Mouse (Mus musculus) embryo, embryonic 10.5 days (tissue): ENCODE results near the gene Mast4.

Experiments used
- DNase-seq: peaks from one replicate; pipeline ENCODE4 v3.0.0-alpha.2; 2015; ENCODE audit warnings: low spot score

Mast4 gene

DNA sequence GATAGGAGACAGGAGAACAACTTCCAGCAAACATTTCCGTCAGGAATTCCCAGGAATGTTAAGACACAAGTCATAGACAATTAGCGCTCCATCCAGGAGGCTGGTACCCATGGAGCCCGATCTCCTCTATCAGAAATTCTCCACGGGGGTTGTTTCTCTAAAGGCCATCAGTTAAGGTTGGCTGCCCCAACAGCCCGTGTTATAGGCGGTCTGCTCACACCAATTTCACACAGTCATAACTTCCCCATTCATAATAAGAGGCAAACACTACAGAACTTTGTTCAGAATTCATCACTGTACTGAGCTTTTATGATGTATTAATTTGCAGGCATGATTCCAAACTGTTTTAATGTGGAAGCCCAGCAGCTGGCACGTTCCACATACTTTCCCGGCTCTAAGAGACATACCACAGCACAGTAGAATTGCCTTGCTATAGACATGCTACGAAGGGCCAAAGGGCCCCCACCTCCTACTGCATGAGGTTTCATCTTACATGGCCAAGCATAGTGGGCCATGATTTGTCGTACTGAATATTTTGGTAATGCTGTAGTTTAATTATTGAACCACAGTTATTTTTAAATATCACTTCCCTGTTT is 19.1 kb downstream of the Mast4 start:
- DNase-seq: no peak

DNA sequence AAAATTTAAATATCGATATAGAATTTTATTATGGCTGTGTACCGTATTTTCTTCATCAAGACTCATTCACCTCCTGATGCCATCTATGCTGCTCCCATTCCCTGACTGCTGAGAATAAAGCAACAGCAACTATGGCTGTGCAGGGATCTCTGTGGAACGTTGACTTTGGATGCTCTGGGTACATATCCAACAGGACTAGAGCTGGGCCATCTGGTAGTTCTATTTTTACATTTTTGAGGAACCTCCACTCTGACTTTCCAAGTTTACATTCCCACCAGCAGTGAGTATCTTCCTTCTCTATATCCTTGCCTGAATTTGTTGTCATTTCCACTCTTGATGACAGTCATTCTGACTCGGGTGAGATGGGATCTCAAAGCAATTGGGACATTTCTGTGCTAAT is 26.0 kb downstream of the Mast4 start:
- DNase-seq: no peak

DNA sequence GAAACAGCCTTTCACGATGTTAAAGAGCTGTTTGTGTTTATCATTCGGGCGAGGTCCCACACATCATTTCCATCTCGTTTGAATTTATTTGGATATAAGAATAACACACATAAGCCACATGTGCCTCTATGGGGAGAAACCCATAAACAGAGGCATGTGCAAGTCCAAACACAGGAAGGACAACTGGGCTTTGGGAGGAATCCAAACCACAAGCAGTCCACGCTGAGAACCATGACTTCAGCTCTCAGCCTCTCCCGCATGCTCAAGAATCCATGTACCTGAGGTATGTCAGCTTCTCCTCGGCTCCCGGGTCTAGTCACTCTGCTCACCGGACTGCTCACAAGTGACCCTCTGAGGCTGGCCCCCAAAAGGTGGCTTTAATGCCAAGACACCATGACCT is 30.5 kb downstream of the Mast4 start:
- no peak for DNase-seq

DNA sequence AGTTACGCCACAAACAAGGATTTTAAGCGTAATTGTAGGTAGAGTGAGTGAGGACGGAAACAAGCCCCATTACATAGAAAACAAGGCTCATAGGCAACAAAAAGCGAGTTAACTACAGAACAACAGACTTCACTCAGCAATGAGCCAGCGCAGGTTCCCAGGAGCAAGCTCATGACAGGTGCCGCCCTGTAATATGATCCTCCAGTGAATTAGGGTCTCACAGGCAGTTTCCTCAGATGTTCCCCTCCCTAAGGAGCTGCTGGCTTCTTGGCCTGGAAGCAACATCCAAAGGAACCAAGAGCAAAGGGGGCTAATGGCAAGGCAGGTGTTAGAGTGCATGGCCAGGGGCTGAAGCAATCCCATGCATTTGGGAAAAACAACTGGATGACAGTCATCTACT is 31.8 kb downstream of the Mast4 start:
- peak; percentile 18 for DNase-seq

DNA sequence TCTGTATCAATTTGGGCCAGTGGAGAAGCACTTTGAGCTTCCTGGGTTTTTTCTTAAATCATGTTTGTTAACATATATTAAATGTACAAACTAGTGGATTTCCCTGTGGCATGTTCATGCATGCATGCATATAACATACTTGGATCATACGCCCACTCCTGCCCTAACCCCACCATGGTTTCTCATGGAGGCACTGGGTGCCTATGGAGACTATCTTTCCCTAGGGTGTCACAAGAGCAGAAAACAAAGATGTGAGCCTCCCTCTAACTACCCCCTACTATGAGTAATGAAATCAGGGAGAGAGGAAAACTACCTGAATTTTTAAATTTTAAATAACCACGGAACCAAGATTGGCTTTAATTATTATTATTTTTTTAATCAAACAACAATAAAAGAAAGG is 32.2 kb downstream of the Mast4 start:
- DNase-seq: no peak

DNA sequence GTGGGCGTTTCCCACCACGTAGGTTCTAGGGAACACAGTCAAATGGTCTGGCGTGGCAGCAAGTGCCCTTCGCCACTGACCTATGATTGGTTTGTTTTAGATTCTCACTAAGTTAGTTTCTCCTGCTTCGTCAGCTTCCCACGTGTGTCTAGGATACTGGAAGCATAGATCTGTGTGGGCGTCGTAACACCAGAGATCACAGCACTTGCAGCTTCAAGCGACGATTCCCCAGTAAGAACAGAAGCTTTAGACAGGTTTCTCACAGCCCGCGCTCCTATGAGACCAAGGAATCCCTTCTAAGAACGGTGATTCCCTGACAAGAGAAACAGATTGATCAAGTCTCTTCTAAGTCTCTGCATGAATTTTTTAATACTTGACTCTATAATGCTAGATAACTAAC is 39.9 kb downstream of the Mast4 start:
- no peak for DNase-seq

DNA sequence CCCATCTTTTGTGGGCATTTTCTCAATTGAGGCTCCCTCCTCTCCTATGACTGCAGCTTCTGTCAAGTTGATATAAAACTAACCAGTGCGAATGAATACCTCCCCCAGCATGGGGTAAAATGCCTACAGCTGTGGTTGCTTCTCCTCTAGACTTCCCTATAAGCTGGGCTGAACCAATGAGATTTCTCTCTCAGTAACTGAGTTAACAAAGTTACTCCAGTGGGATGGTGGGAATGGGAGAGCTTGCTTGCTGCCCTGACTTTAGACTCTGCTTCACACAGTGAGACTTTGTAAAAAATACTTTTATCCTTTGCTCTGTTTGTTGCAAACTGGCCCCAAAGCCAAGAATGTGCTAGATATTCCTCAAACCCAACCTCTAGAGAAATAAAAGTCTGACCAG is 41.2 kb downstream of the Mast4 start:
- DNase-seq: peak; percentile 30

DNA sequence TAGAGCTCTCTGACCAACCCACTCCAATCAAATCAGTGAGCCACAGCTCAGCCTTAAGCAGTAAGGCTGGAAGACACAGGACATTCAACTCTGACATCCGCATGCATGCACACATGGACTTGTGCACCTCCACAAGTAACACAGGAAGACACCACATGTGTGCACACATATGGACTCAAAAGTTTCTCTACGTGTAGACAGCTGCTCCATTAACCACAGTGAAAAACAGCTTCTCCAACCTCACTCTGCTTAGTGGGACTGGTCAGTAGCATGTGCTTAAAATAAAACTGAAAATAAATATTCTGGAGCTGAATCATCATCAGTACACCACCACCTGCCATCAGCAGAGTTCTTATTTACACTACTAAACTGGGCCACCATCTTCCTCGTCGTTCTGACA is 43.2 kb downstream of the Mast4 start:
- no peak for DNase-seq

DNA sequence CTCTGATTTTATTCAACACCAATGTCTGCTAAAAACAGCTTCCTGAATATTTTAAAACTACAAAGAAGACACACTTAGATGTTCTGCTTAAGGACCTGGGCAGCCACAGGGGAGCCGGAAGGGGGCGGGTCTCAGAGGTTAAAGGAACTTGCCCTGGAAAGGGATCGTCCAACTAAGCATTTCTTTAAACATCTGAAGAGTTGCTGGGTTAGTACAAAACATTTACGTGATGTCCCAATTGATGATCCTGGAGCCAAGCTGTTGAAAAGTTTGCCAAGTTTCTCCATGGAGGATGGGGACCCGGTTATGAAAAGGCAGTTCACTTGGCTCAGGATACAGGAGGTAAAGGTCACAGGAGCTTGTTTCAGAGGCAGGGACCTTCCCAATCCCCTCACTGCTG is 48.5 kb downstream of the Mast4 start:
- no peak for DNase-seq

DNA sequence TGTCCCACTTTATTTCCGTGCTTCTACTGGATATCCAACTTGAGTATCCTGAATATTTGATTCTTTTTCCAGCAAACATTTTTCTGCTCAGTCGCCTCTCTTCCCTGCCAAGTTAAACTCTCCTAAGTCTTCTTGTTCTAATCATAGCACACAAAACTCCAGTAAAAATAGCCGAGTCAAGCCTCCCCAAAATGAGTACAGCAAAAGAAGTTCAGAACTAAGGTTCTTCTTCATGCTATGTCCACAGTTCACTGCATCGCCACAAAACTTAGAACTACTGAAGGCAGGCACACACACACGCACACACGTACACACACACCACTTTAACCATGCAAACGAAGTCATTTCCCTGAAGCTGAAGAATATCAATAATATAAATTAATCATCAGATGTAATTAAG is 49.3 kb downstream of the Mast4 start:
- no peak for DNase-seq

DNA sequence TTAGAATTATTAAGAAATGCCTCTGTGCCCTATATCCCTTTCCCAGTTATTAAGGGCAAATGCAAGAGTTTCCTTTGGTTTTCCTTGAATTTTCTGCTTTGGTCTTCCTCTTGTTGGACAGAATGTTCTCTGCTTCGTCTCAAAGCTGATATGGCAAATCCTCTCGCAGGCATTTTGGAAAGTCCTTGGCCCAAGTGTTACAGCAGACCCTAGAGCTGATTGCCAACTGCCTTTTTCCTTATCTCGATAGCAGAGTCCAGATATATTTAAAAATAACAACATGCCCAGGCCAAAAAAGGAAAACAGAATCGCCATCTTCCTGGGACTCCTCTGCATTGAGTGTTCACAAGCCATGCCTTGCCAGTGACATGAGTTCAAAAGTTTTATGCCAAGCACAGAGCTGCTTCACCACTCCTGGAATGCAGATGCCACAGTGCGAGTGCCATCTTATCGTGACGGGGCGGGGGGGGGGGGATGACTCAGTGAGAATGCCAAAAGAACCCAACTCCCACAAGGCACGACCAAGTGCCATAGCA is 63.4 kb downstream of the Mast4 start:
- no peak for DNase-seq

DNA sequence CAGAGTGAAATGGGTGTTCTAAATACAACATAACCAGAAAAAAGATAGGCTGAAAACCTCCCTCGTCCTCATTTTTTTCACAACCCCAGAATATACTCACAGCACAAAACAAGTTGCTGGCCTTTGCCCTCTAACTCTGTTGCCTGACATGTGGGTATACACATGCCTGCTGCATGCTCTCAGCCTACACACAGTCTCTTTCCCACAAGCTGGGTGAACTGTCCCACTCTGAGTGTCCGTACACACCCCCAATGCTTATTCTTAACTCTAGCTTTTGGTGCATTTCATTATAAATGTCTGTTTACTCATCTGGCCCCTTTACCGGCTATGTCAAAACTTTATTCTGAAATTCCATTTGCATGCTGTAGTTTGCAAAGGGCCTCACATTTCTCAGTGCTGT is 71.6 kb downstream of the Mast4 start:
- no peak for DNase-seq

DNA sequence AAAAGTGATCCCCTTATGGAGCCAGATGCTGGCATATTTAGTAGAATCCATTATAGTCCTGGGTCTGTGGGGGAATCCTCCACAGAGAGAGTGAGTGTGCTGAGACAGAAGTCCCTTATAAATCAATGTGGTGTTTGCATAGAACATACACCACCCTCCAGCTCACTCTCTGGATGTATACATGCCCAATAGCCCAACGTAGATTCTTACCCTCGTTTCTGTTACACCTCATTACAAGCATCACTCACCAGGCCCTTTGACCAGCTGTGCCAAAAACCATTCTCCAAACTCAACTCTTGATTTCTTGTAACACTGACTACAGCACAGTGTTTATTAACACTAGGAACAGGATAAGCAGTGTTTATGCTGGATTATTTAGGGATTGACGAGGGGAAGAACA is 72.2 kb downstream of the Mast4 start:
- DNase-seq: no peak

DNA sequence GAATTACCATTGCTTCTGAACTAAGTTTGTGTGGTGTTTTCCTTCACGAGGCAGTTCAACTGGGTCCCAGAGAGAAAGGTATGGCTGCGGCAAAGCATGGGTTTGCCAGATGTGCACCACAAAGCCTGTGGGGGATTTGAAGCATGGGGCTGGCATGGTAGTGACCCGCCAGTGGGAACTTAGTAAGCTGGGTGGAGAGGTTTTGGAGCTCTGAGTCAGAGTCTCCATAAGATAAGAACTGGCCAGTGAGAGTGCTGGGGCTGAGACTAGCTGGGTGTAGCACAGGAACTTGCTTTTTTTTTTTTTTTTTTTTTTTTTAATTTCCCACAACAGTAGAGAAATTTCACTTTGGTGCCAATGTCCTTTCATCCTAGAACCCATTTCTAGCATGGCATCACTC is 73.9 kb downstream of the Mast4 start:
- DNase-seq: no peak

DNA sequence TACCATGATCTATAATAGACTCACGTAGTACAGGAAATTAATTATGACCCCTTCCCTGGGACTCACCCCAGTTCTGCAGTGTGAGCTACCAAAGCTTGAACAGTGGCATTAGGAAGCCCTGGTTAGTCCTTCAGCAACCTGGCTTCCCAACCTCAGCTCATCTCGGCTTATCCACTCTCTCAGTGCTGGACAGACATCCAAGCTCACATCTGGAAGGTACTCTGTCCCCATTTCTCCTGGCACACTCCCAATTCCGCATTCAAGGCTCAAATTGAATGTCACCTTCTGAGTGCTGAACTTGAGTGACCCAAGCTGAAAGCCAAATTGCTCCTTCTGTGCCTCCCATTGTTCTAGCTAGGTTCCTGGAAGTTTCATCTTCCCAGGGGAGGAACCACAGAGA is 76.2 kb downstream of the Mast4 start:
- no peak for DNase-seq

DNA sequence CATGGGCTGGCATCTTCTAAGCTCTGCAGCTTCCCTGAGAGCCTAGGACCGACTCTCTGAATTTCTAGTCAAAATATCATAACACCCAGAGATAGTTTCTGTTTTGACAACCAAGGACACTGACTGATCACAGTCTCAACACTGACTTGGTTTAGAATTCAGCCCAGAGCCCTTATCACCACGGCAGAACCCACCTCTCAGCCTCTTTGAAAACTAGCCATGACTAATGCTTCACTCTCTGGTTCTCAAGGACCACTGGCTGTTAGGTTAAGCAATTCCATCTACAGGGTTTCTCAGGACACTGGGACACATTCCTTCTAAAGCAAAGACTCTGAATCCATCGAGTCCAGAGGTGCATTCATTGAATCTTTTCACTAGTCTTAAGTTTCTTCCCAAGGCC is 79.4 kb downstream of the Mast4 start:
- no peak for DNase-seq

DNA sequence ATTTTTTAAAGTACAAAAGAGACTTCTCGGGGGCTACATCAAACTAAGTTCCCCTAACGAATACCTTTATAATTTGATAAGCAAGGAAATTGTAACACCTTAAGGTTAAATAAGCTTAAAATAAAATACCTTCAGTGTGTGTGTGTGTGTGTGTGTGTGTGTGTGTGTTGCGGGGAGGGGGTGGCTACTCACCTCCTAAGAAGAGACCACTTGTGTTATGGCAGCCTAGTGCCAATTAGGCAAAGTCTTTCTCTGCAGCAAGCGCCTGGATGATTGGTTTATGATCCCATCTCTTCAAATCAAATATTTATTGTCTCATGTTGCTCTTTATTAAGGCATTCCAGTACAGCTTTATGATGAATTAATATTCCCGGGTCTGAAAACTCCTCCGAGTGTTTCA is 81.2 kb downstream of the Mast4 start:
- no peak for DNase-seq

DNA sequence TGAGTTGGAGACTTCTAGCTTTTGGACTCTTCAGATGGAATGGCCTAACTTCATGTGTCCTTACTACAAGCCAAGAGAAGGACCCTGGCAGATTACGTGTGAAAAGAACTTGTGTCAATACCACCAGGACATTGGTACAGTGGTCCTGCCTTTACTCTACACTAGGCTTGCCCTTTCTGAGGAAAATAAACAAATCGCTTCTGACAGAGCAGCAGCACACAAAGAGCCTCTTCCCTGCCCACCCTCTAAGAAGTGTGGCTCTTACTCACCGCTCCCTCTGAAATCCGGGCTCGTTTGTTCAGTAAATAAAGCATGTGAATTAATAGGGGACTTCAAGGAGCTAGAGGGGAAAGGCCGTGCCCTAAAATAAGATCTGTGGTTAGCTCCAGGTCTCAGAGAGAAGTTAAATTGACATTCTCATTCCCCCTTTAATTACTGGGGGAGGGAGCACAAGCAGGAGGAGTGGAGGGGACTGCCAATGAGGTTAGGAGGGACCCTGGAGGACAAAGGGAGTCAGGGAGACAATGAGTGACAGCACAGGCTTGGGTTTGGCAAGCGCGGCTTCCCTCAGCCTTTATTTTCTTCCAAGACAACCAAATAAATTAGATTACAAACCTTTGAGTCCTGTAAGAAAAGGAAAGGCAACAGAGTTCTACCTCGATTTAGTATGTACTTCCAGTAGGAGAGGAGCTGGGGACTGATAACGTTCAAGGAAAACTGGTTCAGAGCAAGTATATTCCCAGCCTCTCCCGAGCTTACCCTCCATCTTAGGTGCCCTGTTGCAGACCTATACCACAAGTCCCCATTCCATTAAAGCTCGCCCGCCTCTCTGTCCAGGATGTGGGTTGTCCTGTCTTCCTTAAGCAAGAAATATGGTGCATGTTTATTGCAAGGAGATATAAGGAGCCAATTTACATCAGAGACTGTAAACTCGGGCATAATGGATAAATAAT is 85.9 kb downstream of the Mast4 start:
- DNase-seq: peak; percentile 58

DNA sequence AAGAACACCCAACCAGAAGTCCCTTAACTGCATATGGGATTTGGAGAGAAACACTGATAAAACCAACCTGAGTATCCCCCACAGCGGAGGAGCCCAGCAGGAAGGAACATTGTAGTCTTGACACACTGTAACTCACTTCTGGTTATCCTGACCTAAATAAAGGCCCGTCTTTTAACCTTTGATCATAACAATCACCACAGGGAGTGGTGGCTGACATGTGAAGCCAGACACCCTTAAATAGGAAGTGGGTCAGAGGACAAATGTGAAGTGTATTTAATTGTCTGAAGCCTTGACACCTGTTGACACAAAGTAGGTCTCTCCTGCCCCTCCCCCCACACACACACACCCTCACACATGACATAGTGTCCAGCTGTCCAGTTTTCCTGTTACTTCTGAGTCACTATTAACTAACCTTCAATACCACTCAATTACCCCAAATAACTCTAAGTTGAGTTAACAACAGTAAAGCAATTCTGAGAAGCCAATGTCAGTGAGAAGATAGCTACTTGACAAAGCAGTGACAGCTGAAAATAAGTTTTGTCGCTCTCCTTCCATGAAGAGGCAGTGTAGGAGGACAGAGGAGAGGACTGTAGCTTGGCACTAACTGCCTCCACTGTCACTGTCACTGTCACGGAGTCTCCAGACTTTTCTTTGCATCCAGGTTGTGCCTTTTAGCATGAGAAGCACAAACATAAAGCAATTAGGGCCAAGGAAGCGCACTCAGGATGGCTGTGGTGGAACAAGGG is 87.2 kb downstream of the Mast4 start:
- peak; percentile 8 for DNase-seq

DNA sequence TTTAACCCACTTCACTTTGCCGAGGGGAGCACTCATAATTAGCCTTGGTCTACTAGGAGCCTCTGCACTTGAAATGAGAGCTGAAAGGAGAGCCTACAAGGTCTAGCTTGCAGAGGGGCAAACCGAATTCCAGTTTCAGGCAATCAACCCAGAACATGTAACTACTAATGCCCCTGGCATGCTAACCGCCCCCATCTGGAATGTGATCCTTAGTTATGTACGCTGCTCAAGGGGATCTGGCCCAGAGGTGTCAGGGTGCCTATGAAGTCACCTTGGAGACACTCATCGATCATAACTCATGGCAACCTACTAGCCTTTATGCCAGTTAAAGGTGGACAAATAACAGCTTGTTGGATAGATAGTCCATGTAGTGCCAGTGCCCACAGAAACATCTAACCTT is 88.9 kb downstream of the Mast4 start:
- DNase-seq: no peak

DNA sequence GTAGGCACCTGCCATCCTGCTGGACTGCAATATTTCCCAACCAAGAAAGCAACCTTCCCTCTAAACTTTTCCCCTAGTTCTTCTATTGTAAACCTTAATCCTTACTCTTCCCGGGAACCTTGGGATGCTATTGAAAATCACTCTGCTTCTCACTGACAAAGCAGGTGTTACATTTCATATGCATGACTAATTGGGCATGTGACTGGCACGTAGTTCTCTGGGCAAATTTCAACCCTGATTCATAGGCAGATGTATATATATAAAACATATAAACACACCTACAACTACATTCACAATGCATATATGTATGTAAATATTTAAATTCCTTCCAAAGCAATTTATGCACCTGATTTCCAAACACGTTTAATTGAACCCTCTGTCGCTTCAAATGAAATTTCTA is 90.2 kb downstream of the Mast4 start:
- no peak for DNase-seq

DNA sequence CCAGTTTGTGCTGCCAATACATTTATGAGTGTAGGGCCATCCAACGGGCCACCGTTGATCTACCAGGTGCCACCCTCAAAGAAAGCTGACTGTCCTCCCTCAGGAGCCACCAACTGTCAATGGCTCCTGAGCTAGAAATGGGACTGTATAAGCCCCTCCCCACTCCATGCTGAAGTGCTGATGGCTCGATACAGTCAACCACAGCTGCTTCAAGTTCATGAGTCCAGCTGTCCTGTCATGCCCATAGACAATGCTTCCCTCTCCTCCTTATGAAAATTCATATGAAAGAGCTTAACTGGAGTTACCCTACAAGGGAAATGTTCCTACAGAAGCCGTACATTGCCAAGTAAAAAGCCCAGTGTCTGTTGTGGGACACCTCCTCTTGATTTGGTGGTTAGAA is 93.2 kb downstream of the Mast4 start:
- no peak for DNase-seq

DNA sequence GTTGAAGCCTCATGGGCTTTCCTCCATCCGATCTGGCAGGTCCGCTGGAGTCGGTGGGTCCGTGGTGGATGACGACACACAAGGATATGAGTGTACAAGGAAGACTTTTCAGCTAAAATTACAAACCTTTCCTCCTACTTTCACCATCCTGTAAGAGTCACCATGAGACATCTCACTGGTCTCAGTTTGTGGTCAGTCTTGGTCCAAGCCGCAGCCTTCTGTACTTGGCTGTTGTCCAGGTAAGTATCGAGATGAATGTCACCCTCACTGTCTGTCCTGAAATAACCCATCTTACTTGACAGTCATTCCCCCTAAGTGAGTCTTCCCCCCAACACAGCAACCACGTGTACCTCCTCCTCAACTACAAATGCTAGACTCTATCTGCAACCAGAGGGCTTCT is 94.6 kb downstream of the Mast4 start:
- no peak for DNase-seq
